Mouse (Mus musculus) spleen, adult 2 months (tissue): ENCODE data around the gene Mrvi1. TPM values are rescaled to one million over a fixed set of nuclear protein-coding genes. Genes with fewer than 3 reads are reported as not detected.

Source experiments
- DNase-seq, 2 experiments: peaks; one replicate each; pipeline versions ENCODE4 v3.0.0 to v3.0.0-alpha.2; 2012 to 2021; ENCODE audit warnings: low spot score in 2 of 2, low read depth in 1 of 2
- H3K27ac ChIP-seq: fragments of 200-500 bp; 2 replicates; pipeline ENCODE4 v1.5.1; 2012; ENCODE audit warnings: low read length, inconsistent platforms; ENCODE audit not compliant: insufficient read depth
- H3K27me3 ChIP-seq: fragments of 200-500 bp; 2 replicates; pipeline ENCODE4 v1.6.1; 2012; ENCODE audit warnings: mild to moderate bottlenecking, moderate library complexity, low read length, inconsistent platforms; ENCODE audit not compliant: control insufficient read depth, insufficient read depth
- H3K36me3 ChIP-seq: fragments of 200-500 bp; 2 replicates; pipeline ENCODE4 v1.6.1; 2012; ENCODE audit warnings: mild to moderate bottlenecking, low read length, inconsistent platforms; ENCODE audit not compliant: control insufficient read depth, insufficient read depth
- H3K4me1 ChIP-seq: fragments of 200-500 bp; 2 replicates; pipeline ENCODE4 v1.6.1; 2011; ENCODE audit warnings: inconsistent platforms; ENCODE audit not compliant: control insufficient read depth, insufficient read depth, insufficient read length
- H3K4me3 ChIP-seq: fragments of 200-500 bp; 2 replicates; pipeline ENCODE4 v1.5.1; 2011; ENCODE audit warnings: mild to moderate bottlenecking, inconsistent platforms; ENCODE audit not compliant: insufficient read depth, insufficient read length; ENCODE audit errors: extremely low read depth
- CTCF ChIP-seq: fragments of 200-500 bp; IDR thresholded peaks from 2 replicates; pipeline ENCODE4 v1.5.1; 2011; ENCODE audit warnings: mild to moderate bottlenecking, inconsistent platforms; ENCODE audit not compliant: insufficient read depth, insufficient read length, insufficient replicate concordance; ENCODE audit errors: extremely low read depth
- POLR2A ChIP-seq: fragments of 200-500 bp; IDR thresholded peaks from 2 replicates; pipeline ENCODE4 v1.6.1; 2011; ENCODE audit warnings: low read depth, low read length, inconsistent platforms
- WGBS: fragments of 180-500 bp; shearing (Covaris S2); methylation state at CpG from one replicate; pipeline ENCODE4 v1.1.7; 2018; 5-methylcytosine and 5-hydroxymethylcytosine counted together
- polyA plus RNA-seq: library from polyadenylated mRNA; depleted of rRNA; stranded (reverse); fragments of >200 nt; gene quantifications from 2 replicates; pipeline ENCODE4 v1.2.3, GENCODE M21; 2012

Gene Mrvi1
- polyA plus RNA-seq, 1 experiment = 10.9 TPM

- no peak overlapping the region for H3K27ac ChIP-seq
- H3K4me3 ChIP-seq = no peak overlapping the region
- no peaks in the 10 kb centered on the region for H3K27me3 ChIP-seq
- TF ChIP-seq POLR2A (no peak), CTCF (no peak)
- H3K4me1 ChIP-seq = peaks cover 8% of the 10 kb centered on the region; the same call in 1 of the 2 replicates
- no peak for DNase-seq
- no peaks in the 10 kb centered on the region for H3K36me3 ChIP-seq
Observed at GRCm38 (mm10) chr7:110950621-110950925, 31.7 kb downstream of the Mrvi1 start.

DNA sequence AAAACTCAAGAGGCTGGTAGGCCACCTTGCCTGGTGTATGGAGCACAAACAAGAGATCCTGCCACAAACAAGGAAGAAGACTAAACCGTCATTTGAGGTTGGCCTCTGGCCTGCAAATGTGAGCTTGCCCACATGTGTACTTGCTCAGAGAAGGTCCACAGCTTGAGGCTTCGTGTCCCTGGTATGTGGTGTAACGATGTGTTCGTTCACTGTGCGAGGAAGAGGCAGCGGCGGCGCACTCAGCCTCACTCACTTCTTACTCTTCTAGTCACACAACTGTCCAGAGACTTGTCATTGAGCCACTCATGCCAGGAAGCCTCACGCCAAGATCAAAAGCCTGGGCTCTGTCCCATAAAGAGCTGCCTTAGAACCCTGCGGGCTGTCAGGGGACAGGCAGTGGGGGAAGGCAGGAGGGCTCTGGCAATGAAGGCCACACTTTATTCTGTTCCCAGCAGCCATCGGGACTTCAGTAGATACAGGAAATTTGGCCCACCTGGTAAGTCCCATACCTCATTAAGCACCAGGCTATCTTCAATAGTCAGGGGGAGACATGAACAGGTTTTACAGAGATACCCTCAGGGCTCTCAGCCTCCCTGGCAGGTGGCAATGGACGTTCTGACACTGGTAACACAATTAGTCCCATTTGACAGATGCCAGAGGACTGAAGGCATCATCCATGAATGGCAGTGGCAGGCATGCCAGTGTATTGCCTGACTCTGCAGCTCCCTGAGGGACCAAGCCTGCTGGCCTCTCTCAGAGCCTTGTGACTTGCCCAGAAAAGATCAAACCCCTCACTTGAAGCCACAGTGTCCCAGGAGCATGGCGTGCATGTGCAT is 32.3 kb downstream of the Mrvi1 start:
- Histone ChIP-seq H3K27me3 (no peaks in the 10 kb centered on the region), H3K36me3 (no peaks in the 10 kb centered on the region), H3K4me1 (peaks cover 6% of the 10 kb centered on the region; the same call in 1 of the 2 replicates), H3K4me3 (no peak overlapping the region), H3K27ac (no peak overlapping the region)
- no peak for DNase-seq
- 74% methylated on average over 13 of the region's 13 CpGs for WGBS
- no peak for TF ChIP-seq CTCF
- no peak for TF ChIP-seq POLR2A

DNA sequence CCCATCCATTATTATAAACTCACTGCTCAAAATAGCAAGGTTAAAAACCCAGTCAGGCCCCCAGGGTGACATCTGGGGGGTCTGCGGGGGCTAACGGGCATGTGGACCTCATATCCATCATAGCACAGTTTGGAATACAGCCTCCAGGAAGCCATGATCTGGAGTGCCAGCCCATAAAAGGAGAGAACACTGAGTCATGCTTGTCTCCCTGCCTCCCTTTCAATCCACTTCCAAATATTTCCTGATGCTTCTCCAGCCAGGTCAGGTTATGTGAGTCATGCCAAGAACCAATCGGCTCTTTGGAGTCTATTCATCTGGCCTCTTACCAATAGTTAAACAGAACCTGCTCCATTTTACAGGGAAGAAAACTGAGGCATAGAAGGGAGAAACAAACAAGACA is 33.7 kb downstream of the Mrvi1 start:
- peaks cover 6% of the 10 kb centered on the region; the same call in 1 of the 2 replicates for H3K4me1 ChIP-seq
- 84% methylated on average over 3 of the region's 3 CpGs for WGBS
- no peak for DNase-seq
- no peaks in the 10 kb centered on the region for H3K27me3 ChIP-seq
- no peaks in the 10 kb centered on the region for H3K36me3 ChIP-seq
- TF ChIP-seq CTCF = no peak
- no peak for TF ChIP-seq POLR2A
- no peak overlapping the region for H3K4me3 ChIP-seq
- no peak overlapping the region for H3K27ac ChIP-seq

- 84% methylated on average over 6 of the region's 6 CpGs for WGBS
- no peaks in the 10 kb centered on the region for H3K36me3 ChIP-seq
- no peak for TF ChIP-seq CTCF
- no peak for TF ChIP-seq POLR2A
- H3K27ac ChIP-seq = no peak overlapping the region
- H3K4me3 ChIP-seq = no peak overlapping the region
- H3K27me3 ChIP-seq = no peaks in the 10 kb centered on the region
- DNase-seq = no peak
- H3K4me1 ChIP-seq = peaks cover under 1% of the 10 kb centered on the region; the same call in 1 of the 2 replicates
Observed at GRCm38 (mm10) chr7:110947616-110948015, 34.6 kb downstream of the Mrvi1 start.

DNA sequence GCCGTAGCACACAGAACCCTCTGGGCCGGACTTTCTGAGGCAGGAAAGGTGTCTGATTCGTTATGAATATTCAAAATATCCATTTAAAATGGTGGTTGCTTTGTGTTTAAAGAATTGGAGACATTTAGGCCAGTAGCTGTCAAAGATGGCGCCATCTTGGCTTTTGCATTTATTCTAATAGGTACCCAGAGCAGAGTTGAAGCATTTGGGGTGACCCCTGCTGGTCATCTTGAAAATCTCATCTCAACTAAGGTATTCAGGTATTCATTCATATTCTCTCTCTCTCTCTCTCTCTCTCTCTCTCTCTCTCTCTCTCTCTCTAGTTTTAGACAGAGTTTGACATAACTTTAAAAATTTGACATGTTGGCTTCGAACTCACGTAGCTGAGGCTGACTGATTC is 35.5 kb downstream of the Mrvi1 start:
- H3K27me3 ChIP-seq = no peaks in the 10 kb centered on the region
- H3K36me3 ChIP-seq = no peaks in the 10 kb centered on the region
- peak; percentile 33 to 39 for DNase-seq
- H3K4me3 ChIP-seq = no peak overlapping the region
- no peaks in the 10 kb centered on the region for H3K4me1 ChIP-seq
- 87% methylated on average over 6 of the region's 6 CpGs for whole genome bisulfite sequencing
- TF ChIP-seq POLR2A (no peak), CTCF (no peak)
- H3K27ac ChIP-seq = no peak overlapping the region

DNA sequence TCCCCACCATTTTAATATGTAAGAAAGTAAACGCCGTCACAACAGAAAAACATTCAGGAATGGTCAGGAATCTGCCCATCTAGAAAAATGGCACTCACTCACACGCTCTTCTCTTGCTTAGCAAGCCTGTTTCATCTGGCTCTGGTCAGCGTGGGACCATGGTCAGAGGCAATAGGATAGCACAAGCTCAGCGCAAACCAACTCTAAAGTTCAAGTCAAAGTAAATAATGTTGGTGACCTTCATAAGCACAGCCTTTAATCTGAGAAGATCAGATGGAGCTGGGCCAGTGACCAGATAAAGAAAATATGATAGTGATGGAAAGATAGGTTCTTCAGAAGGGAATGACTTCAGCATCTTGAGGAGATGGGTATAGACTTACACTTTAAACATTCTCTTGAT is 37.9 kb downstream of the Mrvi1 start:
- no peaks in the 10 kb centered on the region for H3K27me3 ChIP-seq
- no peaks in the 10 kb centered on the region for H3K36me3 ChIP-seq
- DNase-seq = no peak
- H3K27ac ChIP-seq = no peak overlapping the region
- H3K4me3 ChIP-seq = no peak overlapping the region
- TF ChIP-seq CTCF (no peak), POLR2A (no peak)
- no peaks in the 10 kb centered on the region for H3K4me1 ChIP-seq
- 94% methylated on average over 5 of the region's 5 CpGs for WGBS

- no peak for TF ChIP-seq CTCF
- TF ChIP-seq POLR2A = no peak
- 71% methylated on average over 6 of the region's 6 CpGs for WGBS
- Histone ChIP-seq H3K4me1 (no peaks in the 10 kb centered on the region), H3K27ac (no peak overlapping the region), H3K36me3 (no peaks in the 10 kb centered on the region), H3K4me3 (no peak overlapping the region), H3K27me3 (no peaks in the 10 kb centered on the region)
- no peak for DNase-seq
Observed at GRCm38 (mm10) chr7:110941701-110942530, 40.3 kb downstream of the Mrvi1 start.
